Mouse (Mus musculus) ES-E14 (cell line): Measurements from ENCODE around the gene A030003K21Rik.
"Not testable (repeated sequence)": the region's sequence is repeated elsewhere in the genome, so short reads cannot be mapped to it uniquely, and the experiment has no call there.

Experiments
- CHD2 ChIP-seq: IDR thresholded peaks from 2 replicates; pipeline ENCODE4 v1.6.1; 2014; ENCODE audit warnings: mild to moderate bottlenecking, low read depth, low read length, inconsistent platforms
- HCFC1 ChIP-seq: IDR thresholded peaks from 2 replicates; pipeline ENCODE4 v1.6.1; 2012; ENCODE audit warnings: low read length, inconsistent platforms, borderline replicate concordance; ENCODE audit not compliant: insufficient read depth
- MAFK ChIP-seq: IDR thresholded peaks from 2 replicates; pipeline ENCODE4 v1.6.1; 2014; ENCODE audit warnings: mild to moderate bottlenecking, low read depth, low read length, inconsistent platforms; ENCODE audit not compliant: insufficient read depth
- ZC3H11A ChIP-seq: IDR thresholded peaks from 2 replicates; pipeline ENCODE4 v1.6.1; 2012; ENCODE audit warnings: low read depth, mild to moderate bottlenecking, inconsistent platforms, low read length, borderline replicate concordance
- ZNF384 ChIP-seq: IDR thresholded peaks from 2 replicates; pipeline ENCODE4 v1.6.1; 2012; ENCODE audit warnings: low read depth, low read length, inconsistent platforms

DNA sequence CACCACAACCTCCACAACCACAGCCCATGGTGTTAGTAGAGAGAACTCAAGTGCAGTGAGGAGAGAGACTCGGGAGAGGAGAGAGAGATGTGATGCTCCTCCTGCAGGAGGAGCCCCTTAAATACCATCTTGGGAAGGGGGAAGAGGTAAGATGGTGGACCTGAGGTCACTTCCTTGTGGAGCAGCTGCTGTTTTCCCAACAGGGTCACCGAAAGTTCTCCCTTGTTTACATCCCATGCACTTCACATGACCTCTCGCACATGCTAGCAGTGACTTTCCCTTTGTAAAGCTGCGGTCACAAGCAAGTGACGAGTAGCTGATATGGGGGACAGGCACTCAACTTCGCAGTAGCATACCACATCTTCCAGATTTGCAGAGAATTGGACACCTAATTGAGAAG, at the start of gene A030003K21Rik:
- not testable (repeated sequence) for TF ChIP-seq MAFK, HCFC1, ZNF384, CHD2, ZC3H11A
